Mouse (Mus musculus) testis, adult 2 months (tissue): ENCODE measurements around the gene Ing5.
"Not testable (repeated sequence)": the region's sequence is repeated elsewhere in the genome, so short reads cannot be mapped to it uniquely, and the experiment has no call there.

ENCODE experiments used
- CTCF ChIP-seq: fragments of 200-500 bp; IDR thresholded peaks from 2 replicates; pipeline ENCODE4 v1.5.1; 2012; ENCODE audit warnings: low read depth, mild to moderate bottlenecking, inconsistent platforms, low read length, moderate library complexity; ENCODE audit not compliant: control insufficient read depth, insufficient read depth, insufficient replicate concordance
- POLR2A ChIP-seq: fragments of 200-500 bp; IDR thresholded peaks from 2 replicates; pipeline ENCODE4 v1.6.1; 2012; ENCODE audit warnings: low read depth, mild to moderate bottlenecking, inconsistent platforms, low read length, moderate library complexity; ENCODE audit not compliant: control insufficient read depth

- not testable (repeated sequence) for TF ChIP-seq POLR2A, CTCF
These were observed 52.0 kb downstream of the Ing5 start for GRCm38 (mm10) chr1:93855790-93856189.
